Mouse (Mus musculus): ENCODE data around the gene Egfr.

- TF ChIP-seq POLR2A (IDR thresholded peaks at IDR 0.05; ENCODE audit: extremely low read depth, insufficient read depth, low read length), result no peak
- TF ChIP-seq CTCF (IDR thresholded peaks at IDR 0.05; ENCODE audit: extremely low read depth, insufficient read depth, low read length), result no peak
These were observed 58.1 kb downstream of the Egfr start for GRCm38 (mm10) chr11:16810086-16810485.

Measured in cortical plate, adult 2 months (tissue).